Mouse (Mus musculus) C2C12 (cell line): ENCODE data around the gene Flot1. TPM values are rescaled to one million over a fixed set of nuclear protein-coding genes. Genes with fewer than 3 reads are reported as not detected.

ENCODE experiments used
- H3K27me3 ChIP-seq: one replicate; pipeline ENCODE4 v1.6.1; 2011; ENCODE audit not compliant: control insufficient read depth, insufficient read depth, insufficient read length
- H3K36me3 ChIP-seq: one replicate; pipeline ENCODE4 v1.6.1; 2011; ENCODE audit not compliant: control insufficient read depth, insufficient read depth
- H3K4me3 ChIP-seq: one replicate; pipeline ENCODE4 v1.5.1; 2011; ENCODE audit warnings: mild to moderate bottlenecking, control low read depth; ENCODE audit not compliant: poor library complexity, insufficient read depth, severe bottlenecking
- H3K79me2 ChIP-seq: one replicate; pipeline ENCODE4 v1.6.1; 2011; ENCODE audit not compliant: control insufficient read depth, insufficient read depth
- H3K79me3 ChIP-seq: one replicate; pipeline ENCODE4 v1.6.1; 2011; ENCODE audit warnings: low read depth, control low read depth
- H3ac ChIP-seq: one replicate; pipeline ENCODE3; 2011; ENCODE audit warnings: low read depth; ENCODE audit not compliant: control insufficient read depth, insufficient read length
- CEBPB ChIP-seq: IDR thresholded peaks from one replicate; pipeline ENCODE4 v1.6.1; 2011; ENCODE audit warnings: low read depth, mild to moderate bottlenecking, control low read depth, moderate library complexity
- CTCF ChIP-seq: IDR thresholded peaks from one replicate; pipeline ENCODE4 v1.5.1; 2011; ENCODE audit not compliant: control insufficient read depth, insufficient read depth, insufficient read length
- FOSL1 ChIP-seq: IDR thresholded peaks from one replicate; pipeline ENCODE4 v1.8.0; 2011; ENCODE audit warnings: mild to moderate bottlenecking, low read length; ENCODE audit not compliant: poor library complexity, insufficient read depth, severe bottlenecking
- MAX ChIP-seq: IDR thresholded peaks from one replicate; pipeline ENCODE4 v1.6.1; 2011; ENCODE audit warnings: mild to moderate bottlenecking, control low read depth
- MYOD1 ChIP-seq: IDR thresholded peaks from one replicate; pipeline ENCODE4 v1.6.1; 2011; ENCODE audit warnings: low read depth; ENCODE audit not compliant: control insufficient read depth, insufficient read length
- MYOG ChIP-seq: IDR thresholded peaks from one replicate; pipeline ENCODE4 v1.6.1; 2011; ENCODE audit not compliant: control insufficient read depth, insufficient read length; ENCODE audit errors: extremely low read depth
- USF1 ChIP-seq: IDR thresholded peaks from one replicate; pipeline ENCODE4 v1.6.1; 2011; ENCODE audit warnings: low read depth, mild to moderate bottlenecking, control low read depth, moderate library complexity
- polyA plus RNA-seq: library from polyadenylated mRNA; unstranded; fragments of >200 nt; fragmentation: generic; extraction: Trizol; gene quantifications from one replicate; pipeline ENCODE4 v1.2.1, GENCODE M21; 2012; ENCODE audit warnings: missing spikeins

The Flot1 gene
- polyA plus RNA-seq, 1 experiment, result 57.2 TPM

- Histone ChIP-seq H3K4me3 (peak overlapping the region; percentile 94), H3K79me3 (peaks cover 44% of the 10 kb centered on the region), H3K36me3 (peaks cover 36% of the 10 kb centered on the region), H3ac (peak overlapping the region; percentile 25), H3K27me3 (no peaks in the 10 kb centered on the region), H3K79me2 (peaks cover 57% of the 10 kb centered on the region)
- no peak for TF ChIP-seq FOSL1
- no peak for TF ChIP-seq MYOG
- TF ChIP-seq MAX, result no peak
- no peak for TF ChIP-seq CTCF
- TF ChIP-seq USF1, result no peak
- TF ChIP-seq CEBPB, result no peak
- no peak for TF ChIP-seq MYOD1
Observed at GRCm38 (mm10) chr17:35834696-35835422, 11.8 kb downstream of the Flot1 start.

- peak overlapping the region; percentile 94 for H3K4me3 ChIP-seq
- H3K79me2 ChIP-seq, result peaks cover 60% of the 10 kb centered on the region
- no peaks in the 10 kb centered on the region for H3K27me3 ChIP-seq
- peaks cover 44% of the 10 kb centered on the region for H3K79me3 ChIP-seq
- H3K36me3 ChIP-seq, result peaks cover 36% of the 10 kb centered on the region
- TF ChIP-seq MYOG, result no peak
- no peak for TF ChIP-seq CEBPB
- no peak for TF ChIP-seq FOSL1
- H3ac ChIP-seq, result peak overlapping the region; percentile 25
Observed at GRCm38 (mm10) chr17:35835424-35836140, 12.6 kb downstream of the Flot1 start.

DNA sequence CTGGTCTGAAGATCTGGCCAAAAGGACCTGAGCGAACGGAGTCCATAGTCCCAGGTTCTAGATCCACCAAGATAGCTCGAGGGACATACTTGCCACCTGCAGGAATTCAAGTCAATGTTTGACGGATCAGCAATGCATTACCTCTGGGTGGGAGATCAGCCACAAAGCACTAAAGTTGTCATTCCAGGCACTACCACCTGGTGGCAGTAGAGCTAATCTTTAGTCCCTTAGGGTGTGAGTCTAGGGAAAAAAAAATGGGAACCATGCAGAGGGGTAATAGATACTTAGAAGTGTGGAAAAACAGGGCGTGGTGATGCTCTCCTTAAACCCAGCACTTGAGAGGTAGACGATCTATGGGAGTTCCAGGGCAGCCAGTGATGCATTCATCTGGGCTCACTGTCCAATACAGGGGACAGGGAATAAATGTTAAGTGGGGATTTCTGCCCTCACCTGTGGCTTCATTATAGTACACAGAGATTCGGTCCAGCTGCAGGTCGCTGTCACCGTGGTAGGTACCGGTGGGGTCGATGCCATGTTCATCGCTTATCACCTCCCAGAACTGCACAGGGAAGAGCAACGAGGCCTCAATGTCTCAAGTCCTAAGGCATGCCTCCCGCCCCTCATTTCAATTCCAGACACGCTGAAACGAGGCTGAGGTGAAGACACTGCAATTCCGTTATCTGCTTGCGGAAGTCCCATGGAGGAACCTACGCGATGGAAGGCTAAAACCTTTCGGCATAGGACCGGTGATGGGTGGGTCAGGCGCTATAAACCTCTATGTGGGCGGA, 13.3 kb downstream of the Flot1 start:
- Histone ChIP-seq H3K79me2 (peaks cover 60% of the 10 kb centered on the region), H3K79me3 (peaks cover 44% of the 10 kb centered on the region), H3ac (peak overlapping the region; percentile 95), H3K36me3 (peaks cover 36% of the 10 kb centered on the region), H3K27me3 (no peaks in the 10 kb centered on the region), H3K4me3 (peak overlapping the region; percentile 94)
- TF ChIP-seq FOSL1 (no peak), USF1 (no peak), CTCF (peak; percentile 54), MAX (peak; percentile 34), MYOD1 (no peak)

- peak overlapping the region; percentile 95 for H3ac ChIP-seq
- H3K27me3 ChIP-seq, result no peaks in the 10 kb centered on the region
- H3K79me2 ChIP-seq, result peaks cover 62% of the 10 kb centered on the region
- H3K4me3 ChIP-seq, result peak overlapping the region; percentile 94
- peaks cover 44% of the 10 kb centered on the region for H3K79me3 ChIP-seq
- TF ChIP-seq MAX, result peak; percentile 87
- no peak for TF ChIP-seq CEBPB
- peak; percentile 89 for TF ChIP-seq USF1
- peaks cover 36% of the 10 kb centered on the region for H3K36me3 ChIP-seq
Observed at GRCm38 (mm10) chr17:35836991-35837422, 14.0 kb downstream of the Flot1 start.

DNA sequence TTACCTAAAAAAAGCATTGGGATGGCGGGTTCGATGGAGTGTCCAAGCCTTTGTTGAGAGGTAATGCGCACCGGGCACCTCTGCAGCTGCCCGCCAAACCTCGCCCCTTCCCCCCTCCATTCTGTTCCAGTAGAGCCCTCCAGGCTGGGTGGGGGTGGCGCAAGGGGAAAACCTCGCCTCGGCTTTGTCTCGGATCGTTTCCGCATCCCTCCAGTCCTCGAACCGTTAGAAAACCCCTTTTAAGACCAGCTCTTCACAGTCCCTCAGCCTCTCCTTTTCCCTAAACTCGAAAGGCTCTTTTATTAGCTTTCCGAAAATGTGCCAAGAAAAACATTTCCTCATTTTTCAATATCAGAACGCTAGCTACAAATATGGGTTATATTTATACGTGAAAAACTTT, 14.5 kb downstream of the Flot1 start:
- H3ac ChIP-seq, result peak overlapping the region; percentile 83
- TF ChIP-seq MAX (no peak), MYOG (no peak), CEBPB (no peak), CTCF (no peak), USF1 (no peak), MYOD1 (no peak), FOSL1 (no peak)

More for the DNA sequence above, 14.5 kb downstream of the Flot1 start:
- peaks cover 46% of the 10 kb centered on the region for H3K79me3 ChIP-seq
- peaks cover 66% of the 10 kb centered on the region for H3K79me2 ChIP-seq
- H3K27me3 ChIP-seq, result no peaks in the 10 kb centered on the region
- H3K36me3 ChIP-seq, result peaks cover 36% of the 10 kb centered on the region
- H3K4me3 ChIP-seq, result peak overlapping the region; percentile 94
